Mouse (Mus musculus): Measurements from ENCODE around the gene Papss2. TPM values are rescaled to one million over a fixed set of nuclear protein-coding genes. Genes with fewer than 3 reads are reported as not detected.

The Papss2 gene
- total and polyA plus RNA-seq, 2 experiments from 2014 or later: 1.8 to 5.9 TPM

- H3K9ac ChIP-seq (replicated peaks; ENCODE audit: low read length, poor library complexity, severe bottlenecking): no peak overlapping the region
These were observed 94.1 kb downstream of the Papss2 start for GRCm38 (mm10) chr19:32689724-32690123.

GRCm38 (mm10) chr19:32696674-32697073, 101.1 kb downstream of the Papss2 start:
- no peaks in the 10 kb centered on the region for H3K9me3 ChIP-seq (ENCODE audit: low read length)
- TF ChIP-seq CTCF (IDR thresholded peaks at IDR 0.05): no peak
- no peak overlapping the region for H3K27ac ChIP-seq (ENCODE audit: low read depth, low read length)
- DNase-seq (ENCODE audit: low spot score) (no peak), ATAC-seq (ENCODE audit: low FRiP score) (no peak)
- H3K4me3 ChIP-seq (ENCODE audit: low read depth, low read length): no peak overlapping the region
- H3K4me1 ChIP-seq (ENCODE audit: insufficient read depth, low read length): no peaks in the 10 kb centered on the region
- peaks cover 37% of the 10 kb centered on the region for H3K36me3 ChIP-seq (ENCODE audit: insufficient read depth, low read length)
- no peak overlapping the region for H3K4me2 ChIP-seq (ENCODE audit: low read depth, low read length, poor library complexity, severe bottlenecking)
- H3K27me3 ChIP-seq (ENCODE audit: insufficient read depth, low read length): no peaks in the 10 kb centered on the region
- 93% methylated on average over 2 of the region's 2 CpGs for WGBS
- no peak overlapping the region for H3K9ac ChIP-seq (replicated peaks; ENCODE audit: low read length, poor library complexity, severe bottlenecking)

More at GRCm38 (mm10) chr19:32689724-32690123, 94.1 kb downstream of the Papss2 start:
- Histone ChIP-seq H3K4me3 (ENCODE audit: low read depth, low read length) (no peak overlapping the region), H3K27ac (ENCODE audit: low read depth, low read length) (no peak overlapping the region), H3K9me3 (ENCODE audit: low read length) (no peaks in the 10 kb centered on the region), H3K36me3 (ENCODE audit: insufficient read depth, low read length) (peaks cover 23% of the 10 kb centered on the region), H3K4me1 (ENCODE audit: insufficient read depth, low read length) (no peaks in the 10 kb centered on the region), H3K27me3 (ENCODE audit: insufficient read depth, low read length) (no peaks in the 10 kb centered on the region), H3K4me2 (ENCODE audit: low read depth, low read length, poor library complexity, severe bottlenecking) (no peak overlapping the region)
- DNase-seq (ENCODE audit: low spot score) (peak; percentile 55), ATAC-seq (ENCODE audit: low FRiP score) (no peak)
- TF ChIP-seq CTCF (IDR thresholded peaks at IDR 0.05): peak; percentile 69
- 66% methylated on average over 6 of the region's 6 CpGs for WGBS

GRCm38 (mm10) chr19:32702191-32702590, 106.6 kb downstream of the Papss2 start:
- H3K9ac ChIP-seq (replicated peaks; ENCODE audit: low read length, poor library complexity, severe bottlenecking): no peak overlapping the region
- H3K27me3 ChIP-seq (ENCODE audit: insufficient read depth, low read length): no peaks in the 10 kb centered on the region
- no peak overlapping the region for H3K4me2 ChIP-seq (ENCODE audit: low read depth, low read length, poor library complexity, severe bottlenecking)
- WGBS: 82% methylated on average over 3 of the region's 3 CpGs
- H3K9me3 ChIP-seq (ENCODE audit: low read length): no peaks in the 10 kb centered on the region
- H3K27ac ChIP-seq (ENCODE audit: low read depth, low read length): no peak overlapping the region
- DNase-seq (ENCODE audit: low spot score): no peak
- H3K4me1 ChIP-seq (ENCODE audit: insufficient read depth, low read length): no peaks in the 10 kb centered on the region
- H3K4me3 ChIP-seq (ENCODE audit: low read depth, low read length): no peak overlapping the region
- no peak for TF ChIP-seq CTCF (IDR thresholded peaks at IDR 0.05)
- ATAC-seq (ENCODE audit: low FRiP score): no peak
- peaks cover 29% of the 10 kb centered on the region for H3K36me3 ChIP-seq (ENCODE audit: insufficient read depth, low read length)

- H3K4me3 ChIP-seq (ENCODE audit: low read depth, low read length): no peak overlapping the region
- TF ChIP-seq CTCF (IDR thresholded peaks at IDR 0.05): no peak
- no peak for ATAC-seq (ENCODE audit: low FRiP score)
- H3K36me3 ChIP-seq (ENCODE audit: insufficient read depth, low read length): peaks cover 6% of the 10 kb centered on the region; the same call in 1 of the 2 replicates
- H3K4me1 ChIP-seq (ENCODE audit: insufficient read depth, low read length): no peaks in the 10 kb centered on the region
- H3K9ac ChIP-seq (replicated peaks; ENCODE audit: low read length, poor library complexity, severe bottlenecking): no peak overlapping the region
- no peak for DNase-seq (ENCODE audit: low spot score)
- no peak overlapping the region for H3K4me2 ChIP-seq (ENCODE audit: low read depth, low read length, poor library complexity, severe bottlenecking)
- no peaks in the 10 kb centered on the region for H3K27me3 ChIP-seq (ENCODE audit: insufficient read depth, low read length)
- 69% methylated on average over 5 of the region's 5 CpGs for WGBS
- no peaks in the 10 kb centered on the region for H3K9me3 ChIP-seq (ENCODE audit: low read length)
- no peak overlapping the region for H3K27ac ChIP-seq (ENCODE audit: low read depth, low read length)
These were observed 113.4 kb downstream of the Papss2 start for GRCm38 (mm10) chr19:32708996-32709395.

GRCm38 (mm10) chr19:32710288-32710687, 114.7 kb downstream of the Papss2 start:
- WGBS: 65% methylated on average over 3 of the region's 3 CpGs
- Histone ChIP-seq H3K9me3 (ENCODE audit: low read length) (no peaks in the 10 kb centered on the region), H3K4me2 (ENCODE audit: low read depth, low read length, poor library complexity, severe bottlenecking) (no peak overlapping the region), H3K4me1 (ENCODE audit: insufficient read depth, low read length) (no peaks in the 10 kb centered on the region), H3K27me3 (ENCODE audit: insufficient read depth, low read length) (no peaks in the 10 kb centered on the region), H3K27ac (ENCODE audit: low read depth, low read length) (no peak overlapping the region), H3K9ac (replicated peaks; ENCODE audit: low read length, poor library complexity, severe bottlenecking) (no peak overlapping the region), H3K36me3 (ENCODE audit: insufficient read depth, low read length) (0 out of 2 replicates have a peak, but pooled peaks cover 2% of the 10 kb centered on the region), H3K4me3 (ENCODE audit: low read depth, low read length) (no peak overlapping the region)
- DNase-seq (ENCODE audit: low spot score): peak; percentile 21
- ATAC-seq (ENCODE audit: low FRiP score): no peak
- peak; percentile 66 for TF ChIP-seq CTCF (IDR thresholded peaks at IDR 0.05)

GRCm38 (mm10) chr19:32711761-32712541, 116.4 kb downstream of the Papss2 start:
- Histone ChIP-seq H3K4me2 (ENCODE audit: low read depth, low read length, poor library complexity, severe bottlenecking) (peak overlapping the region; percentile 76), H3K9ac (replicated peaks; ENCODE audit: low read length, poor library complexity, severe bottlenecking) (peak overlapping the region; percentile 99), H3K27me3 (ENCODE audit: insufficient read depth, low read length) (no peaks in the 10 kb centered on the region), H3K4me3 (ENCODE audit: low read depth, low read length) (peak overlapping the region; percentile 98), H3K36me3 (ENCODE audit: insufficient read depth, low read length) (no peaks in the 10 kb centered on the region), H3K4me1 (ENCODE audit: insufficient read depth, low read length) (no peaks in the 10 kb centered on the region), H3K9me3 (ENCODE audit: low read length) (no peaks in the 10 kb centered on the region), H3K27ac (ENCODE audit: low read depth, low read length) (peak overlapping the region; percentile 93)
- TF ChIP-seq CTCF (IDR thresholded peaks at IDR 0.05): no peak
- ATAC-seq (ENCODE audit: low FRiP score) (peak; percentile 98), DNase-seq (ENCODE audit: low spot score) (peak; percentile 94)
- under 1% methylated on average over 61 of the region's 63 CpGs for WGBS

Data from midbrain, postnatal 0 days (tissue).